Mouse (Mus musculus) thymus, postnatal 14 days (tissue): ENCODE measurements around the gene Blmh.

Source experiments
- DNase-seq: peaks from one replicate; pipeline ENCODE4 v3.0.0; 2021

Blmh gene

DNA sequence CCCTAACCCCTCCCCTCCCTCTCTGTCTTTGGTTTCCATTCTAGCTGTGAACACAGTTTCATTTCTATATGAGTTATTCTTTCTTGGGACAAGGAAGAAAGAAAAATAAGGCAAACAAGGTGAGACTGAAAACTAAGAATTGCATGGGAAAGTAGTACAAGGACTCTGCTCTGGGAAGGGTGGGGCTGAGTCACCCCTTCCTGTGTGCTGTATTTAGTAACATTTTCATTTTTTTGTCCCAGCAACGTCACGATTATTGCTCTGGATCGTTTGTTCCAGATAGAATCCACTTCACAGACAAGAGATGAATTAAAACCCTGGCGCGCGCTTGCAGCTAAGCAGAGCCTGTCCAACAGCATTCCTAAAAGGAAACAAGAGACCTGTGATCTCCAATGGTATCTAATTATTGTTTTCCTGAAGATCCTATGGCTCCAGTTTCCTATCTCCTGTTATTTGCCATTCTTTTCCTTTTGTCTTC is at the start of gene Blmh:
Gene Blmh (plus strand): TSS at position 51 of the 478 bp plus-strand sequence.
- DNase-seq, result no peak

GRCm38 (mm10) chr11:76879816-76880215 is 44.8 kb upstream of the Blmh start:
- DNase-seq, result peak; percentile 62

- no peak for DNase-seq
Observed at GRCm38 (mm10) chr11:76884451-76884850, 40.2 kb upstream of the Blmh start.

DNA sequence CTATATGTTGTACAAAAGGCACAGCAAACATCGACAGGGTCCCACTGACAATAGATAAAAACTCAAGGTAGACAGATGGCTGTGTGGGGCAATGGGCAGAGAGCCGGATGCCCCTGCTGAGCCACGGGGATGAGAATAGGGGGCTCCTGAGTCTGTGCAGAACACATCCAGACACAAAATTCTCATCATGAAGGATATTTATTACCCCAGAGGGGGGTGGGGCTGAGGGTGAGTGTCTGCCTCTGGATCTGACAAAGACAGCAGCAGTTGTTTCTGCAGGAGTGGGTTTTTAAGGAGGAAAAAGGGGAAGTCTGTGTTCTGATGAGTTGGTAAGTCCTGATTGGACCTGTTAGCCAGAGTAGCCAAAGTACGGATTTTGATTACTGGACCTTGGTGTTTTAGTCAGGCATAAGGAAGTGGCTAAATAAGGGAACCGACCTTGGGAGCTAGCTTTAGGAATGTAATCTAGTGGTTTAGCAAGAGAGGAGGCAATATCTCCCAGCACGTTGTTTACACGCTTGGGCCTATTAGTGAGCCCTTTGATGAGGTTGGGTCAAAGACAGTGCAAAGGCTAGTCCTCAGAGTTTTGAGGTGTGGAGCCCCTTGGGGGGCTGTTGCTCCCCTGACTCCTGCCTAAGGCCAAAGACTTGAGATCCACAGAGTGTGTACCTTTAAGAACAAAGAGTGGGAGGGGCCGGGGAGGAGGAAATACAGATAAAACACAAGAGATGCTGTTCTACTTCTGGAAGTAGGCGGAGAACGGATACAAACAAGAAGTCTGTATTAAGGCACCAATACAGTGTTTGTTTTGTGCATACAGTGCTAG is 35.1 kb upstream of the Blmh start:
- DNase-seq, result peak; percentile 61

DNA sequence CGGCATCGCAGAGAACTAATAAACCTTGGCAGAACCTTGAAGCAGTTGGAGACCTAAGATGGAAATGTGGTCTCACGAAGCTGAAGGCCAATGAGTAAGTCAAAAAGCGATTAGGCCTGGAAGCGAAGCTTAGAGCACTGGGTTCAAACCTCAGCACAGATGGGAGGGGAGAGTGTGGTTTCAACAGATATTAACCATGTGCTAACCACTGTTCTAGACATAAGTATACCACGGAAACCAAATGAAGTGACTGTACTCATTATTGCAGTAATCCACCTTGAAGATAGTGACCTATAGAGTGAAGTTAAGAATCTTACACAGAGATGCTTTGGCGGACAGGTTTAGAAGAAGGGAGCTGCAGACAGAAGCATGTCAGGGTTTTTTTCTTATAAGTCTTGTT is 33.4 kb upstream of the Blmh start:
- DNase-seq, result no peak

DNA sequence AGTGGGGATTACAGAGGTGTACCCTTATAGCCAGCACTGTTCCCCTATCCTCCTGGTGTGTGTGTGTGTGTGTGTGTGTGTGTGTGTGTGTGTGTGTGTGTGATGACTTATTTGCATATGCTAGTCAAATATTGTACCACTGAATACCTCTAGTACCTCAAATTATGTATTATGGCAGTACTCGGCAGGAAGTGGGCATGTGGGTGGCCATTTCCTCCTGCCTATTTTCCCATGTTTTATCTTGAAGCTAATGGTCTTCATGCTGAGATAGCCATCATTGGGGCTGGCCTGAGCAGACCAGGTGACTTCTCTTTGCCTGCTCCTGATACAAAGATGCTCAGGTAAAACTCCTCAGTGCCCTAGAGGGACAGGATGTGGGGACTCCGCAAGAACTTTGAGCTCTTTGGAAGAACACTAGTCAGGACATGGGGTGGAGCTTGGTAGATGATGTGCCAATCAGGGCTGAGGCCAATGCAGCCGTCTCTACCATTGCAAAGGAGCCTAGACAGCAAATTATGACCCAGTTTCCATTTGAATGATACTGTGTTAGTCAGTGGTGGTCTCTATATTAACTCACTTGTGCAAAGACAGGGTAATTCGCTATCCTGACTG is 32.8 kb upstream of the Blmh start:
- DNase-seq, result no peak

DNA sequence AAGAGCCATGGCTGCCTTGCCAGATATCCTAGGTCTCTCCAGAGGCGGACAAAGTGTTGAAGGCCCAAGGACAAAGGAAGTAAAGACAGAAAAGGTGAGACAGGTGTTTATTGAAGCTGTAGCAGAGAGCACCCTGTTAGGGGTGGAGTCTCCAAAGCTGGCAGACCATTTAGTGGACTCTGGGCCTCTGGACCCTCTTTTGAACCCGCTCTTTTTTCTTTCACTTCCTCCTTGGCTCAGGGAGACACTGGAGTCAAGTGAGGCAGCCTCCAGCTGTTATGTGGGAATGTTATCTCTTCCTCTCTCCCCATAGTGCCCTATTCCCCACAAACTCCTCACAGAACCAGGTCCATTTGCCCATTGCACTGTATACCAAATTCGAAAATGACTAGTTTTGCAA is 31.6 kb upstream of the Blmh start:
- DNase-seq, result no peak

- no peak for DNase-seq
Observed at GRCm38 (mm10) chr11:76893570-76893969, 31.0 kb upstream of the Blmh start.

- peak; percentile 28 for DNase-seq
Observed at GRCm38 (mm10) chr11:76894240-76894639, 30.4 kb upstream of the Blmh start.

DNA sequence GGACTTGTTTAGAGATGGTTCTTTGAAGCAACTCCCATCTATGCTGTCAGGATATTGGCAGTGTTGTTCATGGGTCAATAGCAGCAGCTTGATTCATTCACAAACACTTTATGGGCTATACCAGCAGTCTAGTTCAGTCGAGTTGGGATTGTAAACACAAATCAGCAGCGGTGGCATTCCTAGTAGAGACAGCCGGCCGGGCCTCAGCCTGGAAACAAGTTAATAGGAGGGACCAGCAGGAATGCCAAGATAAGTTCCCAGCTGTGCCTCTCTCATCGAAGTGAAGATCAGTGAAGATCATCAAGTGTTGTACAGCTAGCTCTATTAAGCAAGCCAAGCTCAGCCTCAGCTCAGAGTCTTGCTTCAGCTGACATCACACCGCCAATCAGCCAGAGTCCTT is 28.2 kb upstream of the Blmh start:
- DNase-seq, result no peak

GRCm38 (mm10) chr11:76897126-76897525 is 27.5 kb upstream of the Blmh start:
- no peak for DNase-seq

- no peak for DNase-seq
Observed at GRCm38 (mm10) chr11:76897871-76898270, 26.7 kb upstream of the Blmh start.

- DNase-seq, result no peak
Observed at GRCm38 (mm10) chr11:76898751-76899150, 25.9 kb upstream of the Blmh start.

DNA sequence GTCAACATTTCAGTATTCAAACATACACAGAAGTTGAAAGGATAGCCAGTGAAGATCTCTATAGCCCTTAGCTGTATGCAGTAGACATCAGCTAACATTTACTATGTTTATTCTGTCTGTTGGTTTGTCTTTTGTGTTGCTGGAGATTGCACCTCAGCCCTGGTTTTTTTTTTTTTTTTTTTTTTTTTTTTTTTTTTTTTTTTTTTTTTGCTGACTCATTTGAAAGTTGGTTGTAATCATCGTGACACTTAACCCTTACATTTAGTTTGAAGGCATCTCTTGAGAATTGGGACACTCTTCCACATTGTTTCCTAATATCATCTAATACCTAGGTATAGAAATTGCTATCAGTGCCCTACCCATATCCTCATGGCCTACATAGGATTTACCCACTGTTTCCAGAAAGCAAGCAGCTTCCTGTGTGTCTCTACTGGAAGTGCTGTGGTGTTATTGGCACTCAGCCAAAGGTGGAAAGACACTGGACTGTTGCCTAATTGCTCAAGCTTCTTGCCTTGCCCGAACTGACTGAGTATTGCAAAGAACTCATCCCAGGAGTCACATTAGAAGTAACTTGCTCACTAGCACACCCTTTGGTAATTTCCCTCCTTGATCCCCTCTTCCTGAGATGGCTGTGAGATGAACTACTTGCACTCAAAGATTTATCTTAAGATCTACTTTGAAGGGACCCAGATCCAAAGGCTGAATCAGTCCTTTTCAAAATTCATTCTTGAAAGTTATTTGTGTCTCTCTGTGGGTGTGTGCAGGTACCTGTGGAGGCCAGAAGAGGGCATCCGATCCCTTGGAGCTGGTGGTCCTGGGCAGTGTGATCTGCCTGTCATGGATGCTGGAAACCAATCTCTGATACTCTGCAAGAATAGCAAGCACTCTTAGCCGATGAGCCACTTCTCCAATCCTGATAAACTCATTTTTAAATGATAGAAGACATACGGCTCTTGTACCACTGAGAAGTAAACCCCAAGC is 24.6 kb upstream of the Blmh start:
- DNase-seq, result no peak

- no peak for DNase-seq
Observed at GRCm38 (mm10) chr11:76901579-76902361, 22.8 kb upstream of the Blmh start, which contains the start of gene Tmigd1. Tmigd1 (plus strand) TSS chr11:76902159.

DNA sequence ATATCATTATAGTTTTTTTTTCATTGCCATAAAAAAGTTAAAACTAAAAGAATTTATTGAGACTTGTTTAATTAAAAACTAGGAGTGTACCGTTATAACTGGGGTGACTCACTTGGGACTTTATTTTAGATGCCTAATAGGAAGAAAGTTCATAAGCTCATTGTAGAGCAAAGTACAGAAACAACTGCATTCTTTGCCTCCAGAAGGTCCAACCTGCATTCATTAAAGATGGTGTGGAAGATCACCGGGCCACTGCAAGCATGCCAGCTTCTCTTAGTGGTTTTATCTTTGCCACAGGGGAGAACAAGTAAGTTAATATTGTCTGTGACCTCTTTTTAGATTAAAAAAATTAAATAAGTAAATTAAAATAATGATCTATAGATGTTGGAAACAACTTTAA is 20.3 kb upstream of the Blmh start:
- no peak for DNase-seq

- DNase-seq, result no peak
Observed at GRCm38 (mm10) chr11:76908651-76909050, 16.0 kb upstream of the Blmh start.

DNA sequence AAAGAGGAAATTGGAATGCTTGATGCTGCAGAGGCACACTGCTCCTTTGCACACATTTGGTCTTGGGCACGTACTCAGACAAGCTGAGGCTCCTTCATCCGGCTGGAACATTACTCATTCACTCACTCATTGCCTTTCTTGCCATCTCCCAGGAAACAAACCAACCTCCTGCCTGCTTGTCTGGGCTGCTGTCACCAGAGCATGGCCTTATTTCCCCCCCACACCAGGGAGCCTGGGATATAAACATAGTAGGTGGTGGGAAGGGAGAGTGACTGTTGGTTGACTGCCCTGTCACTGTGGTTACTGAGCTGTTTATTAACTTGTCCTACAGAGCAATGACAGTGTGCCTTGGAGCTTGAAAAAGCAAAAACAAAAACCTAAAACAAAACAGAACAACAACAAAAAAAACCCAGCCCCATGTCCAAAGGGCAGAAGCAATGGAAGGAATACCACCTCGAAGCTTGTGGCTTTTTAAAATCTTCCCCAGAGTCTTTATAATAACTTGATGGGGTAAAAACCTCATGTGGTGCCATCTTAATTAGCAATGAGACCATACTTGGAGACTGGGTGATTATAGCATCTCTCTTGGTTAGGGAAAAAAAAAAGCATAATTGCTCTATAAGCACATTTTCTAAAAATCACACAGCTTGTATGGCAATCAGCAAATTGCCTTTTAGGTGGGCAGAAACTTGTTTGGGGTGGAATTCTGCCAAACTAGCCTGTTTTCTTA is 13.1 kb upstream of the Blmh start:
- no peak for DNase-seq

DNA sequence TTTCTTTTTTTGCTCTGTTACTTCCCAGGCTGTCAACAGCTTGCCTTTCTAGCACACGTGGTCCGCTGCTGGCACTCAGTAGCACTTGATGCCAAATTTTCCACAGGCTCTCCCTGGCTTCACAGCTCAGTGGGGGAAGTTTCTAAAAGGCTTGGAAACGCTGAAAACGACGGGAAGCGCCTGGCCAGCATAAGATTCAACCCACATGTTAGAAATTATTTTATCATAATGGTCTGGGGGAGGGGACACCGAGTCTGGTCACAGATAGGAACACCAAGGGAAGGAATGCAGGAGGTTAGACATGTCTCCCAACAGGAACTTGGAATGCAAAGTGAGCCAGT is 12.6 kb upstream of the Blmh start:
- no peak for DNase-seq

DNA sequence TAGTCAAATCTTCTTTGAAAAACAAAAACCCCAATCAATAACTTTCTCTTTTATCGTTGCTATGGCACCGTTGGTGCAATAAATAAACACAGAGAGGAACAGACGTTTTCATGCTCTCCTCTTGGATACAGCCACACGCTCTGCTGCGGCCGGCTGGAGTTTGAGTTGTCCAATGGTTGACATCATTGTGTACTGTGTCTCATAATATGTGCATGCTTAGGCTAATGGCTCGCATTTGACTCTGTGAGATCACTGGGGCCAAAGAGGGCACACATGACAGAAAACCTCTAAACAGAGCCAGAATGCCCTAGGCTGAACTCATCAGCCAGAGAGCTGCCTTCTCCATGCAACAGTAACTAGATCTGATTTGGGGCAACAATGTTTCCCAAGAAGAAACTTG is 10.2 kb upstream of the Blmh start:
- no peak for DNase-seq

GRCm38 (mm10) chr11:76916539-76917229 is 7.9 kb upstream of the Blmh start:
- DNase-seq, result no peak
